Mouse (Mus musculus): ENCODE results near the gene Cemip2. TPM values are rescaled to one million over a fixed set of nuclear protein-coding genes. Genes with fewer than 3 reads are reported as not detected.
A peak's percentile ranks its signal among the peaks of the same experiment; 100 is the strongest.

Gene Cemip2
- total RNA-seq (2021) = 10 to 100 TPM; 17.2 TPM

- DNase-seq (ENCODE audit: extremely low spot score in 1 of 2, low spot score in 2 of 2) = peak; percentile 93 to 98
- intact Hi-C loops (cut with DNase I) = loop anchor here (10.0 kb wide), 2 partner anchors 166 to 526 kb away; no protein-coding TSS in a partner anchor
Measured at GRCm38 (mm10) chr19:21778147-21778917, at the start of gene Cemip2. Cemip2 (plus strand) TSS chr19:21778342.

GRCm38 (mm10) chr19:21728342-21728741 lies 49.8 kb upstream of the Cemip2 start:
- intact Hi-C loops (cut with DNase I) = loop anchor here (5.0 kb wide), 1 partner anchor 76 kb away; the partner anchor contains the start of genes 1110059E24Rik and Abhd17b

GRCm38 (mm10) chr19:21731887-21732286 lies 46.3 kb upstream of the Cemip2 start:
- no peak for DNase-seq (ENCODE audit: extremely low spot score in 1 of 2, low spot score in 2 of 2)
- intact Hi-C loops (cut with DNase I) = loop anchor here (10.0 kb wide), 1 partner anchor 573 kb away; no protein-coding TSS in a partner anchor

More at GRCm38 (mm10) chr19:21728342-21728741, 49.8 kb upstream of the Cemip2 start:
- no peak for DNase-seq (ENCODE audit: extremely low spot score in 1 of 2, low spot score in 2 of 2)

- DNase-seq (ENCODE audit: extremely low spot score in 1 of 2, low spot score in 2 of 2) = no peak
- intact Hi-C loops (cut with DNase I) = loop anchor here (10.0 kb wide), 1 partner anchor 572 kb away; no protein-coding TSS in a partner anchor
Measured at GRCm38 (mm10) chr19:21733176-21733575, 45.0 kb upstream of the Cemip2 start.

- DNase-seq (ENCODE audit: extremely low spot score in 1 of 2, low spot score in 2 of 2) = peak; percentile 43 to 48
- intact Hi-C loops (cut with DNase I) = loop anchor here (10.0 kb wide), 1 partner anchor 571 kb away; no protein-coding TSS in a partner anchor
Measured at GRCm38 (mm10) chr19:21734112-21734511, 44.0 kb upstream of the Cemip2 start.

- DNase-seq (ENCODE audit: extremely low spot score in 1 of 2, low spot score in 2 of 2) = no peak
- intact Hi-C loops (cut with DNase I) = loop anchor here (10.0 kb wide), 1 partner anchor 567 kb away; no protein-coding TSS in a partner anchor
Measured at GRCm38 (mm10) chr19:21737446-21737845, 40.7 kb upstream of the Cemip2 start.

GRCm38 (mm10) chr19:21737881-21738590 lies 40.1 kb upstream of the Cemip2 start:
- DNase-seq (ENCODE audit: extremely low spot score in 1 of 2, low spot score in 2 of 2) = peak; percentile 41 to 66
- intact Hi-C loops (cut with DNase I) = loop anchor here (10.0 kb wide), 1 partner anchor 567 kb away; no protein-coding TSS in a partner anchor

GRCm38 (mm10) chr19:21738591-21739280 lies 39.4 kb upstream of the Cemip2 start:
- intact Hi-C loops (cut with DNase I) = loop anchor here (10.0 kb wide), 1 partner anchor 566 kb away; no protein-coding TSS in a partner anchor
- no peak for DNase-seq (ENCODE audit: extremely low spot score in 1 of 2, low spot score in 2 of 2)

GRCm38 (mm10) chr19:21742138-21742537 lies 36.0 kb upstream of the Cemip2 start:
- intact Hi-C loops (cut with DNase I) = no loop called here
- DNase-seq (ENCODE audit: extremely low spot score in 1 of 2, low spot score in 2 of 2) = peak; percentile 76 to 77

- intact Hi-C loops (cut with DNase I) = loop anchor here (5.0 kb wide), 2 partner anchors 173 to 373 kb away; no protein-coding TSS in a partner anchor
- DNase-seq (ENCODE audit: extremely low spot score in 1 of 2, low spot score in 2 of 2) = no peak
Measured at GRCm38 (mm10) chr19:21745586-21745985, 32.6 kb upstream of the Cemip2 start.

- peak; percentile 51 to 54 for DNase-seq (ENCODE audit: extremely low spot score in 1 of 2, low spot score in 2 of 2)
- intact Hi-C loops (cut with DNase I) = loop anchor here (5.0 kb wide), 2 partner anchors 175 to 375 kb away; no protein-coding TSS in a partner anchor
Measured at GRCm38 (mm10) chr19:21747356-21747755, 30.8 kb upstream of the Cemip2 start.

GRCm38 (mm10) chr19:21750154-21750553 lies 28.0 kb upstream of the Cemip2 start:
- intact Hi-C loops (cut with DNase I) = no loop called here
- DNase-seq (ENCODE audit: extremely low spot score in 1 of 2, low spot score in 2 of 2) = no peak

- intact Hi-C loops (cut with DNase I) = no loop called here
- no peak for DNase-seq (ENCODE audit: extremely low spot score in 1 of 2, low spot score in 2 of 2)
Measured at GRCm38 (mm10) chr19:21761676-21762075, 16.5 kb upstream of the Cemip2 start.

GRCm38 (mm10) chr19:21764013-21764412 lies 14.1 kb upstream of the Cemip2 start:
- DNase-seq (ENCODE audit: extremely low spot score in 1 of 2, low spot score in 2 of 2) = no peak
- intact Hi-C loops (cut with DNase I) = no loop called here

- peak in 1 of 2 experiments; percentile 73 for DNase-seq (ENCODE audit: extremely low spot score in 1 of 2, low spot score in 2 of 2)
- intact Hi-C loops (cut with DNase I) = no loop called here
Measured at GRCm38 (mm10) chr19:21764738-21765137, 13.4 kb upstream of the Cemip2 start.

GRCm38 (mm10) chr19:21767500-21768045 lies 10.6 kb upstream of the Cemip2 start:
- no peak for DNase-seq (ENCODE audit: extremely low spot score in 1 of 2, low spot score in 2 of 2)

GRCm38 (mm10) chr19:21769796-21770195 lies 8.3 kb upstream of the Cemip2 start:
- intact Hi-C loops (cut with DNase I) = loop anchor here (10.0 kb wide), 2 partner anchors 175 to 535 kb away; no protein-coding TSS in a partner anchor
- no peak for DNase-seq (ENCODE audit: extremely low spot score in 1 of 2, low spot score in 2 of 2)

More at GRCm38 (mm10) chr19:21767500-21768045, 10.6 kb upstream of the Cemip2 start:
- intact Hi-C loops (cut with DNase I) = no loop called here

- intact Hi-C loops (cut with DNase I) = loop anchor here (10.0 kb wide), 2 partner anchors 173 to 533 kb away; no protein-coding TSS in a partner anchor
- DNase-seq (ENCODE audit: extremely low spot score in 1 of 2, low spot score in 2 of 2) = no peak
Measured at GRCm38 (mm10) chr19:21771586-21771985, 6.6 kb upstream of the Cemip2 start.

Data from left cerebral cortex, postnatal 10 days (tissue).